Mouse (Mus musculus) right cerebral cortex, adult 18-20 months (tissue): ENCODE results near the gene Mfsd7a.

ENCODE experiments used
- DNase-seq: peaks from one replicate; pipeline ENCODE4 v3.0.0; 2022; ENCODE audit warnings: mixed read lengths

The Mfsd7a gene

GRCm38 (mm10) chr5:108431196-108431595, 17.5 kb downstream of the Mfsd7a start:
- DNase-seq = no peak

GRCm38 (mm10) chr5:108427186-108427585, 21.5 kb downstream of the Mfsd7a start:
- peak; percentile 53 for DNase-seq

GRCm38 (mm10) chr5:108423427-108423826, 25.3 kb downstream of the Mfsd7a start:
- DNase-seq = no peak

- DNase-seq = no peak
These were observed 25.9 kb downstream of the Mfsd7a start for GRCm38 (mm10) chr5:108422741-108423140.

GRCm38 (mm10) chr5:108414711-108415110, 34.0 kb downstream of the Mfsd7a start:
- no peak for DNase-seq

GRCm38 (mm10) chr5:108406977-108407376, 41.7 kb downstream of the Mfsd7a start:
- peak; percentile 23 for DNase-seq

- DNase-seq = no peak
These were observed 43.2 kb downstream of the Mfsd7a start for GRCm38 (mm10) chr5:108405460-108405859.

GRCm38 (mm10) chr5:108403453-108403852, 45.2 kb downstream of the Mfsd7a start:
- no peak for DNase-seq
